Mouse (Mus musculus) erythroblast, embryonic 14.5 days (primary cell): ENCODE data around the gene Tti1. TPM values are rescaled to one million over a fixed set of nuclear protein-coding genes. Genes with fewer than 3 reads are reported as not detected.

ENCODE experiments used
- H3K27me3 ChIP-seq: 2 replicates; pipeline ENCODE4 v1.6.1; 2012; ENCODE audit warnings: inconsistent platforms; ENCODE audit not compliant: control insufficient read depth
- H3K36me3 ChIP-seq: 2 replicates; pipeline ENCODE4 v1.6.1; 2012; ENCODE audit warnings: mild to moderate bottlenecking, inconsistent platforms; ENCODE audit not compliant: control insufficient read depth
- H3K4me1 ChIP-seq: 2 replicates; pipeline ENCODE4 v1.6.1; 2012; ENCODE audit warnings: inconsistent platforms; ENCODE audit not compliant: control insufficient read depth
- H3K4me3 ChIP-seq: replicated peaks from 2 replicates; pipeline ENCODE3; 2012; ENCODE audit warnings: moderate library complexity, mild to moderate bottlenecking, inconsistent platforms
- H3K9me3 ChIP-seq: 2 replicates; pipeline ENCODE4 v1.6.1; 2012; ENCODE audit warnings: low read length, inconsistent platforms, mixed read lengths; ENCODE audit not compliant: control insufficient read depth
- GATA1 ChIP-seq: IDR thresholded peaks from 2 replicates; pipeline ENCODE4 v1.6.1; 2012; ENCODE audit warnings: low read length, inconsistent platforms, mixed read lengths
- TAL1 ChIP-seq: IDR thresholded peaks from 3 replicates; pipeline ENCODE4 v1.6.1; 2012; ENCODE audit warnings: low read length, inconsistent platforms, mixed read lengths
- polyA plus RNA-seq: library from polyadenylated mRNA; stranded (reverse); fragments of >175 nt; gene quantifications from 2 replicates; pipeline ENCODE4 v1.2.3, GENCODE M21; 2012

Gene Tti1
- polyA plus RNA-seq, 1 experiment = 0.45 TPM

DNA sequence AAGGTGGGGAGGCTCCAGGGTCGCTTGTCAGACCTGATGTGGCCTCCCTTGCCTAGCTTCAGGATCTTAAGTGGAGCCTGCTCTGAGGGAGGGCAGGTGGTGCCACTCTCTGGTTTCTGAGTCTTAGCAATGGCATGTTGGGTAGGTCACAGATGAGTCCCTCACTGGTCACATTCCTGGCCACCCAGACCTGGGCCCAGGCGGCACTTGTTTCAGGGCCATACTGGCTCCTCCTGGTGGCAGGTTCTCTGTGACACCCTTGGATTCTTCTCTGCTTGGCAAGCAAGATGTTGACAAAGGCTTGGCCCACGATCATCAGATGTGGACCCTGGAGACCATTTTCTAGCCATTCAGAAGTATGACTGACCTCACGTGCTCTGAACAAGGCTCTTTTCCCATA, 95.6 kb downstream of the Tti1 start:
- Histone ChIP-seq H3K4me3 (no peak overlapping the region), H3K9me3 (no peaks in the 10 kb centered on the region), H3K36me3 (no peaks in the 10 kb centered on the region), H3K4me1 (peaks cover 15% of the 10 kb centered on the region), H3K27me3 (peaks cover 2% of the 10 kb centered on the region; the same call in 1 of the 2 replicates)
- no peak for TF ChIP-seq GATA1
- TF ChIP-seq TAL1 = no peak

Other genes with a start within 250 kb of the Tti1 start
- not detected in 2 replicates for gene Vstm2l, start 113.8 kb downstream of the Tti1 start, polyA plus RNA-seq
- 2.3 and 3.4 TPM in 2 replicates for gene Rprd1b, start 64 bp upstream of the Tti1 start, polyA plus RNA-seq
- gene Tgm2, start 118.0 kb upstream of the Tti1 start, polyA plus RNA-seq = 8.3 and 11.3 TPM in 2 replicates
- 0.01 TPM in 1 of 2 replicates, not detected in the other for gene D630003M21Rik, start 200.8 kb upstream of the Tti1 start, polyA plus RNA-seq
- not detected in 2 replicates for gene Bpi, start 229.7 kb upstream of the Tti1 start, polyA plus RNA-seq